Mouse (Mus musculus) limb, embryonic 13.5 days (tissue): ENCODE data around the gene Dhrs2. TPM values are rescaled to one million over a fixed set of nuclear protein-coding genes. Genes with fewer than 3 reads are reported as not detected.

Source experiments
- ATAC-seq: fragments of 200-750 bp; cut with Nextera tagmentation; 2 replicates; pipeline ENCODE4 v1.8.0; 2017; ENCODE audit warnings: low read depth, moderate number of reproducible peaks, moderate TSS enrichment; ENCODE audit not compliant: low FRiP score
- H3K27ac ChIP-seq: fragments of 300-500 bp; sonication (generic); 2 replicates; pipeline ENCODE4 v1.5.1; 2015; ENCODE audit warnings: inconsistent platforms, mild to moderate bottlenecking, moderate library complexity
- H3K27me3 ChIP-seq: fragments of 300-500 bp; sonication (generic); 2 replicates; pipeline ENCODE4 v1.6.1; 2015; ENCODE audit warnings: mild to moderate bottlenecking, inconsistent platforms
- H3K36me3 ChIP-seq: fragments of 300-500 bp; sonication (generic); 2 replicates; pipeline ENCODE4 v1.6.1; 2015; ENCODE audit warnings: inconsistent platforms, mild to moderate bottlenecking, moderate library complexity
- H3K4me1 ChIP-seq: fragments of 300-500 bp; sonication (generic); 2 replicates; pipeline ENCODE4 v1.6.1; 2015; ENCODE audit warnings: inconsistent platforms
- H3K4me2 ChIP-seq: fragments of 300-500 bp; sonication (generic); replicated peaks from 2 replicates; pipeline ENCODE4 v1.6.1; 2015; ENCODE audit warnings: inconsistent platforms, mild to moderate bottlenecking, moderate library complexity
- H3K4me3 ChIP-seq: fragments of 300-500 bp; sonication (generic); 2 replicates; pipeline ENCODE4 v1.5.1; 2015; ENCODE audit warnings: moderate library complexity, mild to moderate bottlenecking, inconsistent platforms
- H3K9ac ChIP-seq: fragments of 300-500 bp; sonication (generic); 2 replicates; pipeline ENCODE4 v1.6.1; 2015; ENCODE audit warnings: mild to moderate bottlenecking, inconsistent platforms
- H3K9me3 ChIP-seq: fragments of 300-500 bp; sonication (generic); 2 replicates; pipeline ENCODE4 v1.6.1; 2016; ENCODE audit warnings: inconsistent platforms
- WGBS: fragments of 180-500 bp; shearing (Covaris S2); methylation state at CpG from one replicate; pipeline ENCODE4 v1.1.7; 2015; 5-methylcytosine and 5-hydroxymethylcytosine counted together
- polyA plus RNA-seq: library from polyadenylated mRNA; unstranded; fragments of >200 nt; fragmentation: Nextera tagmentation; extraction: Ambion mirVana; gene quantifications from 2 replicates; pipeline ENCODE4 v1.2.1, GENCODE M21; 2015

The Dhrs2 gene
- polyA plus RNA-seq, 1 experiment from 2014 or later = 0.67 TPM

DNA sequence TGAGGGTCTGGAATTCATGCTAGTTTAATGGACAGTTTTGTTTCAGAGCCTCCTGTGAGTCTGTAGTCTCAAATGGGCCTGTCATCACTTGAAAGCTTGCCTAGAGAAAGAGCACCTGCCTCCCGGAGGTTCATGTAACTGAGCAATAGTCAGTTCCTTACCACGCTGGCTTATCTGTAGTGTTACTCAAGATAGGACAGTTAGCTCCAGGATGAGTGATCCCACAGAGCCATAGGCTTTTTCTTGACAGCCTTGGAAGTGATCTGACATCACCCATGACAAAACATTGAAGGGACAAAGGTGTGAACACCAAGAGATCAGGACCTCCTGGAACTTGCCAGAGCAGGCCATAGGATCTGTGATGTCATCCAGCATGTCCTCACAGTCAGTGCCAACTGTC, 23.6 kb upstream of the Dhrs2 start:
- Histone ChIP-seq H3K4me2 (no peak overlapping the region), H3K36me3 (no peaks in the 10 kb centered on the region), H3K4me1 (peaks cover 10% of the 10 kb centered on the region; the same call in 1 of the 2 replicates), H3K27me3 (0 out of 2 replicates have a peak, but pooled peaks cover 8% of the 10 kb centered on the region), H3K4me3 (no peak overlapping the region), H3K9ac (no peak overlapping the region), H3K9me3 (no peaks in the 10 kb centered on the region), H3K27ac (no peak overlapping the region)
- ATAC-seq = no peak
- WGBS = 82% methylated on average over 2 of the region's 2 CpGs

DNA sequence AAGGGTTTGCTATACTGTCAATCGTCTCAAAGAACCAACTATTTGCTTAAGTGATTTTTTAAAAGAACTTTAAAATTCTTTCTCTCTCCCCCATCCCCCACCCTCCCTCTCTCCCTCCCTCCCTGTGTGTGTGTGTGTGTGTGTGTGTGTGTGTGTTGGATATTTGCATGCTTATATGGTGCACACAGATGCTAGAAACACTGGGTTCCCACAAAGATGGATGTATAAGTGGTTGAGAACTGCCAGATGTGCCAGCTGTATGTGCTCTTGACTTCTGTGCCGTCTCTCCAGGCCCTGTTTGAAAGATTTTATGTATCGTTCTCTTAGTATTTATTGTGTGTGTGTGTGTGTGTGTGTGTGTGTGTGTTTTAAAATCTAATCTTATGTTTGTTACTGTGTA, 17.3 kb upstream of the Dhrs2 start:
- H3K4me1 ChIP-seq = no peaks in the 10 kb centered on the region
- no peak overlapping the region for H3K27ac ChIP-seq
- 68% methylated on average over 3 of the region's 3 CpGs for WGBS
- no peak overlapping the region for H3K4me2 ChIP-seq
- H3K9ac ChIP-seq = no peak overlapping the region
- no peak for ATAC-seq
- H3K4me3 ChIP-seq = no peak overlapping the region
- no peaks in the 10 kb centered on the region for H3K36me3 ChIP-seq
- H3K9me3 ChIP-seq = no peaks in the 10 kb centered on the region
- no peaks in the 10 kb centered on the region for H3K27me3 ChIP-seq

DNA sequence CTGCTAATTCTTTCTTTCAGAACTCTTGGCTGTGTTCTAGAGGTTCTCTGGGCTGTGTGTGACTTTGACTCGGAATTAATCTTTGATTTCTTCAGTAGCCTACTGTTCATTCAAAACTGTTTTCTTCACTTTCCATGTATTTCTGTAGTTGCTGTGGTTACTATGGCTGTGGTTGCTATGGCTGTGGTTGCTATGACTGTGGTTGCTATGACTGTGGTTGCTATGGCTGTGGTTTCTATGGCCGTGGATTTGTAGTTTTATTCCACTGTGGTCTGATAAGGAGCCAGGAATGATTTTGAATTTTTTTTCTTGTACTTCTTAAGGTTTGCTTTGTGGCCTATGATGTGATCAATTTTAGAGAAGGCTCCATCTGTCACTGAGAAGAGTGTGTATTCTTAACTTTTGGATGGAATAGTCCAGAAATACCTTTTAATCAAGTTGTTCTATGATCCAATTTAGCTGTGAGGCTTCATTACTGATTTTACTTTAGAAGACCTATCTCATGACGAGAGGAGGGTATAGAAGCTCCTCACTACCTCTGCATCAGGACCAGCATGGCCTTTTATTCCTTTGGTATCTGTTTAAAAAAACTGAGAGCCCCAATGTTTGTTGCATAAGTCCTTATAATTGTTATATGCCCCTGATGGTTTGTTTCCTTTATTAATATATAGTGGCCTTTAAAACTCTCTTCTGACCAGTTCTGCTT, 16.6 kb upstream of the Dhrs2 start:
- Histone ChIP-seq H3K36me3 (no peaks in the 10 kb centered on the region), H3K9ac (no peak overlapping the region), H3K9me3 (no peaks in the 10 kb centered on the region), H3K27ac (no peak overlapping the region), H3K4me2 (no peak overlapping the region), H3K27me3 (no peaks in the 10 kb centered on the region), H3K4me3 (no peak overlapping the region), H3K4me1 (no peaks in the 10 kb centered on the region)
- no peak for ATAC-seq
- 62% methylated on average over 3 of the region's 3 CpGs for WGBS

DNA sequence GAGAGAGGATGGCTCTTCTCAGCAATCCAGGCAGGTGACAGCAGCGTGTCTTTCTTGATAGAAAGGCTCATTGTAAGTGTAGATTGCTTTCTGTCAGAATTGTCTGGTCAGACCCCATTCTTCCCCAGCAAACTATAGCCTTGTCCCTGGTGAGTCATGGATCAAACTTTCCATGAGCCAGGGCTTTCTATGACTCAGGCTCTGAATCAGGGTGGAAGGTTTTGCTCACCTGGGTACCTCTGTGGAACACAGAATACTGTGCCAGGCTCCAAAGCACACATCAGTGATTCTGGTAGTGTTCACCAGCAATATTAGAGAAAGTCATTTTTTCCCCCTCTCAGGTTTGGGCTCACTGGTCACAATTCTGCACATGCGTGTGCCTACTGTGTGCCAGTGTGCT, 13.5 kb upstream of the Dhrs2 start:
- 78% methylated on average over 2 of the region's 2 CpGs for WGBS
- no peak for ATAC-seq

DNA sequence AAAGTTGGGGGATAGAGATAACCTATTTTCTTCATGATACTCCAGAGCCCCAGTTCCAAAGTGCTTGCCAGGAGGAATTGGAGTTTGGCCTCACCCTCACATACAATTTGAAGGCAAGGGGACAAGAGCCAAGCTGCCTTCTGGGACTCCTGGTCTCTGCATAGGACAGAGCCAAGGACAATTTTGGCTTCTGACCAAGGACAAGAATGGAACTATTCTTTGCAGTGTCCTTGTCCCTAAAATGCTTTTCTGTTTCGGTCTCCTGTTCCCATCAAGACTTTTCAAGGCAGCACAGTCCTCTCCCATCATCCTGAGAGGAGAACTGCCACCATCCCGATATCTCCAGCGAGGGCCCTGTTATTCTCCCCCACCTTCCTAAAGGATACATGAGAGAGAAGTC, 8.2 kb upstream of the Dhrs2 start:
- H3K36me3 ChIP-seq = no peaks in the 10 kb centered on the region
- no peak overlapping the region for H3K9ac ChIP-seq
- no peaks in the 10 kb centered on the region for H3K4me1 ChIP-seq
- 95% methylated on average over 3 of the region's 3 CpGs for WGBS
- H3K9me3 ChIP-seq = no peaks in the 10 kb centered on the region
- H3K27me3 ChIP-seq = no peaks in the 10 kb centered on the region
- H3K4me2 ChIP-seq = no peak overlapping the region
- H3K4me3 ChIP-seq = no peak overlapping the region
- ATAC-seq = no peak
- H3K27ac ChIP-seq = no peak overlapping the region

More for the DNA sequence above, 13.5 kb upstream of the Dhrs2 start:
- H3K4me2 ChIP-seq = no peak overlapping the region
- no peaks in the 10 kb centered on the region for H3K9me3 ChIP-seq
- H3K27me3 ChIP-seq = no peaks in the 10 kb centered on the region
- H3K27ac ChIP-seq = no peak overlapping the region
- no peaks in the 10 kb centered on the region for H3K36me3 ChIP-seq
- no peaks in the 10 kb centered on the region for H3K4me1 ChIP-seq
- no peak overlapping the region for H3K9ac ChIP-seq
- H3K4me3 ChIP-seq = no peak overlapping the region

DNA sequence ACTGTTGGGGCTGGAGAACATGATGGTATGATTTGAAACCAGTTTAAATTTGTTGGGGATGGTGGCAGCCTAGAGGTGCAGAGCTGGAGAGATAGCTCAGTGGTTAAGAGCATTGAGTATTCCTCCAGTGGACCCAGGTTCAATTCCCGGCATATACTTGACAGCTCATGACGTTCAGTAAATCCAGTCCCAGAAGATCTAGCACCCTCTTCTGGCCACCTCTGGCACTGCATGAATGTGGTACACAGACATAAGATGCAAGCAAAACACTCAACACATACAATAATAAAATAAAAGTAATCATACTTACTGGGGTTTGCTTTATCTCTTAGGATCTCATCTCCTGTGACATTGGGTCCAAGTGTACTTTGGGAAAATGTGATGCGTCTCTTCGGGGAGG, 7.3 kb upstream of the Dhrs2 start:
- Histone ChIP-seq H3K4me3 (no peak overlapping the region), H3K9ac (no peak overlapping the region), H3K27ac (no peak overlapping the region), H3K4me2 (no peak overlapping the region), H3K36me3 (no peaks in the 10 kb centered on the region), H3K9me3 (no peaks in the 10 kb centered on the region), H3K4me1 (no peaks in the 10 kb centered on the region), H3K27me3 (no peaks in the 10 kb centered on the region)
- WGBS = 59% methylated on average over 4 of the region's 4 CpGs
- ATAC-seq = no peak

DNA sequence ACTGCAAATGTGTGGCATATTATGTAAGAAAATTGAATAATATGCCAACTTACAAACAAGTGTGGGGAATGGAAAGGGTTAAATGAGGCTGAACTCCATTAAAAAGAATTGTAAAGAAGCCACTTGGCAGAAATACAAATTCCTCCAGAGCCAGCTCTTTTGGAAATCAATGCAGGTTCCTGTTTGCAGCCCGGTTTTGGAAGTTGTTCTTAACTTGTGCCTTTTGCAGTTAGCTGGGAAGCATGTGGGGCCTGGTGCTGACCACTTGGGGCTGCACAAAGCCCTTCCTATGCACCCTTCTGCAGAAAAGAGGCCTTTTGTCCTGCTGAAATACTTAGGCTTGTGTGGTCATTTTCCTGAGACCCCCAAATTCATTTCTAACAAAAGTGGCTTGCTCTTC, 1.4 kb downstream of the Dhrs2 start:
- 17% methylated on average over 1 of the region's 1 CpGs for WGBS
- peaks cover 7% of the 10 kb centered on the region for H3K4me1 ChIP-seq
- no peaks in the 10 kb centered on the region for H3K27me3 ChIP-seq
- no peak overlapping the region for H3K9ac ChIP-seq
- H3K4me3 ChIP-seq = no peak overlapping the region
- ATAC-seq = no peak
- no peaks in the 10 kb centered on the region for H3K9me3 ChIP-seq
- H3K4me2 ChIP-seq = no peak overlapping the region
- H3K36me3 ChIP-seq = no peaks in the 10 kb centered on the region
- H3K27ac ChIP-seq = peak overlapping the region; percentile 75; the same call in 1 of the 2 replicates

DNA sequence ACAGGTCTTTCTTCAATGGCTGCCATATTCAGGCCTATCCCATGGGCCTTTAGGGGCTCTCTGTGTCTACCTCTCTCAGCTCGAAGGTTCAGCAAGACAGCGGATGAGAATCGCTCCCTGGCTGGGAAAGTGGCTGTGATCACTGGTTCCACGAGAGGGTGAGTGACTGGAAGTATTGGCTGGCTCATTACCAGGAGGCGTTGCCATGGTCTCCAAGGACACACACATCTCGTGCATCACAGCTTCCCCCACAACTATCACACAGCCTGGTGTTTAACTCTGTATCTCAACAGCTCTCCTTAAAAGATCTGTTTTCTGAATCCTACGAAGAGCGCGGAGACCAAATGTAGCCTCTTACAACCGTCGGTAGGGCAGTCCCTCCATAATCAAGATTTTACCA, 12.8 kb downstream of the Dhrs2 start:
- Histone ChIP-seq H3K9ac (no peak overlapping the region), H3K27me3 (no peaks in the 10 kb centered on the region), H3K4me1 (no peaks in the 10 kb centered on the region), H3K4me2 (no peak overlapping the region), H3K9me3 (no peaks in the 10 kb centered on the region), H3K27ac (no peak overlapping the region), H3K36me3 (no peaks in the 10 kb centered on the region), H3K4me3 (no peak overlapping the region)
- ATAC-seq = no peak
- WGBS = 91% methylated on average over 11 of the region's 11 CpGs

DNA sequence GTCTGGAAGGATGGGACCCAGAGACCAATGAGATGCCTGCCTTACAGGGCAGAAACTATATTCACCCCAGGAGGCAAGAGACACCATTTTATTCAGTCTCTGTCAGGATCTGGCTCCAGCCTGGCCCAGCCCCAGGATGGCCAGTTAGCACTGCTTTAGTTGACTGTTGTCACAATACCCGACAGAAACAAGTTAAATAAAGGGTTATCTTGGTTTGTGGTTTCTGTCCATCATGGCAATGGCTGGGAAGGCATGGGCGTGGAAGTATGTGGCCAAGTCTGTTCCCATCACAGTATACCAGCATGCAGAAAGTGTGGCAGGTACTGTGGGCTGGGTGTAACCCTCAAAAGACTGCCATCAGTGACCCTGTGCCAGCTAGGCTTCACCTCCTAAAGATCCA, 14.9 kb downstream of the Dhrs2 start:
- H3K9ac ChIP-seq = no peak overlapping the region
- 67% methylated on average over 2 of the region's 2 CpGs for WGBS
- no peaks in the 10 kb centered on the region for H3K36me3 ChIP-seq

DNA sequence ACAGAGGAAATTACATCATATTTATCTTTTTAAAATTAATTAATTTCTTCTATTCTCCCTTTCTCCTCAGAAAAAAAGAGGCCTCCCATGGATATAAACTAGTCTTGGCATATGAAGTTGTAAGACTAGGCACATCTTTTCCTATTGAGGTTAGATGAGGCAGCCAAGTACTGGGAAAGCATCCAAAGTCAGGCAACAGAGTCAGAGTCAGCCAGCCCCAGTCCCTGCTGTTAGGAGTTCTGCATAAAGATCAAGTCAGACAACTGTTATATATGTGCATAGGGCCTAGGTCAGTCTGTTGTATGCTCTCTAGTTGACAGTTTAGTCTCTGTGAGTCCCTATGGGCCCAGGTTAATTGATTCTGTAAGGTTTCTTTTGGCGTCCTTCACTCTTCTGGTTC, 20.9 kb downstream of the Dhrs2 start:
- Histone ChIP-seq H3K36me3 (no peaks in the 10 kb centered on the region), H3K4me3 (no peak overlapping the region), H3K9ac (no peak overlapping the region), H3K4me1 (no peaks in the 10 kb centered on the region), H3K4me2 (no peak overlapping the region), H3K27ac (no peak overlapping the region), H3K9me3 (no peaks in the 10 kb centered on the region), H3K27me3 (no peaks in the 10 kb centered on the region)
- no peak for ATAC-seq
- 70% methylated on average over 1 of the region's 1 CpGs for WGBS

More for the DNA sequence above, 14.9 kb downstream of the Dhrs2 start:
- H3K4me3 ChIP-seq = no peak overlapping the region
- no peaks in the 10 kb centered on the region for H3K9me3 ChIP-seq
- H3K27ac ChIP-seq = no peak overlapping the region
- no peak overlapping the region for H3K4me2 ChIP-seq
- H3K4me1 ChIP-seq = no peaks in the 10 kb centered on the region
- ATAC-seq = no peak
- no peaks in the 10 kb centered on the region for H3K27me3 ChIP-seq

DNA sequence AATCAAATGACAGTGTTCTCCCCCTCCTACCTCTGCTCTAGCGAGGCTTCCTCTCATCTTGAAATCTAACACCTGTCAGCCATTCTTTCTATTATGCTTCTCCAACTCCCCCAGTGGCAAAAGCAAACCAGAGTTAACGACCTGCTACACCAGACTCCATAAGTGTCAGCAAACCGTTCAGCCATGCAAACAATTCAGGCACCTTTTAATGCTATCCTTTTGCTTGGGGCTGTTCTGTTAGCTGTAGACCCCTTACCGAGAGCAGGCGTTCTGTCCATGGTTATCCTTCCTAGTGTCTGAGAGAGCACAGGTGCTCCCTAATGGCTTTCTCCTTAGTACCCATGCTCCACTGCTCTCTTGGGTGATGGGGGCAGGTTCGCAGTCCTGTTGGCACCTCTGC, 25.4 kb downstream of the Dhrs2 start:
- H3K27ac ChIP-seq = no peak overlapping the region
- no peak overlapping the region for H3K9ac ChIP-seq
- ATAC-seq = no peak
- H3K36me3 ChIP-seq = no peaks in the 10 kb centered on the region
- H3K4me3 ChIP-seq = no peak overlapping the region
- 44% methylated on average over 6 of the region's 6 CpGs for WGBS
- H3K27me3 ChIP-seq = no peaks in the 10 kb centered on the region
- H3K9me3 ChIP-seq = no peaks in the 10 kb centered on the region
- H3K4me1 ChIP-seq = no peaks in the 10 kb centered on the region
- no peak overlapping the region for H3K4me2 ChIP-seq

DNA sequence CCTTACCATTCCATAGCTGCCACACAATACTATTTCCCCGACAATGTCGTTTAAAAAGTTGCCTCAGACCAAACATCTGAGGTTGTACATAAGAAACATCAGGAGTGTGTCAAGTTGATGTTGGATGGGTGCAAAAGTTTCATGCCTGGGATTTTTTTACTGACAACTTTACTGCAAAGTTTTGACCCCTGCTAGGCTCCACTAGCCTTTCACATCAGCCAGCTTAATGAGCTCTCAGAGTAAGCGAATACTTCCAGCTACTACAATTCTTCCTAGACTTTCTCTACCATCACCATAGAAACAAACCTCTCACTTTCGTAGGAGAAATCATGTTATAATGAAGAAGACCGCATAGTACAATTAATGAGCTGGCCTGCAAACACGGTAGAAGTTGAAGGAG, 26.5 kb downstream of the Dhrs2 start:
- Histone ChIP-seq H3K4me1 (no peaks in the 10 kb centered on the region), H3K27me3 (no peaks in the 10 kb centered on the region), H3K4me3 (no peak overlapping the region), H3K36me3 (no peaks in the 10 kb centered on the region), H3K9ac (no peak overlapping the region), H3K9me3 (no peaks in the 10 kb centered on the region), H3K27ac (no peak overlapping the region), H3K4me2 (no peak overlapping the region)
- WGBS = 79% methylated on average over 6 of the region's 6 CpGs
- ATAC-seq = no peak

DNA sequence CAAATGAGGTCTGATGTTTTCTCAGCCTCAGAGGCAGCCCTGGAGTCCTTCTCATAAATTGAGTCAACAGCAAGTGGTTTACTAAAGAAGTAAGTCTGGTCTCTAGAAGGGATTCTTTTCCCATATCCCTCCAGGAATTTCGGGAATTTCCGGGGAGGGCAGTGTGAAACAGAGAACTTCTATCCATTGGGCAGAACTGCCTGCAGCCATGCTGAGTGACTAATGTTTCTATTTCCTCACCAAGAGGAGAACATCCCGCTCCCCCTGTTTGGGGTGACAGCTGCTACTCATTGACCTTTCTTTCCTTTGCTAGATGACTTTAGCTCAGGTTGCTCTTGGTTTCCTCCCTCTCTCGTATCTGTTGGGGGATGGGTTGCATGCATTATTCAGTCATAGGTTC, 31.8 kb downstream of the Dhrs2 start:
- no peak overlapping the region for H3K4me2 ChIP-seq
- no peak overlapping the region for H3K9ac ChIP-seq
- H3K4me3 ChIP-seq = no peak overlapping the region
- no peaks in the 10 kb centered on the region for H3K27me3 ChIP-seq
- ATAC-seq = no peak
- H3K36me3 ChIP-seq = no peaks in the 10 kb centered on the region
- H3K4me1 ChIP-seq = no peaks in the 10 kb centered on the region
- 60% methylated on average over 4 of the region's 4 CpGs for WGBS
- no peaks in the 10 kb centered on the region for H3K9me3 ChIP-seq
- no peak overlapping the region for H3K27ac ChIP-seq
